Mouse (Mus musculus) adipocyte (in vitro differentiated cells): ENCODE measurements around the gene Pbx4.
A peak's percentile ranks its signal among the peaks of the same experiment; 100 is the strongest.

ENCODE experiments used
- DNase-seq: peaks from one replicate; pipeline ENCODE4 v3.0.0-alpha.2; 2016; ENCODE audit warnings: low spot score

Pbx4 gene

DNA sequence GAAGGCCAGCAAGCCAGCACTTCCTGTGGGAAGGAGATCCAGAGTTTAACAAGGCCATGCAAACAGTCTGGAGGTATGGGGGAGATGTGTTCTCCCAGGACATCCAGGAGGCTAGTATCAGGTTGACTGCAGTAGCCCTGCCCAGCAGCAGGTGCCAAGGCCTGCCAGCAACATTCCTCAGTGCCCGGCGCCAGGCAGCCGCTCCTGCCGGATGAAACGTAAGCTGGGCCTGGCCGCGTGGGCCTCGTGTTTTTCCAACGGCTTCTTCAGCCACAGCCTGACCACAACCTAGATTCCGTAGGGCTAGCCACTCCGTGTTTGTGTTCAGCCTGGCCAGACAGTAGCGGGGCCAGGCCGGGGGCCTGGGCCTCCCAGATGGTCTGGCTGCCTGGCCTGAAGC, 42.4 kb downstream of the Pbx4 start:
- DNase-seq, result no peak

DNA sequence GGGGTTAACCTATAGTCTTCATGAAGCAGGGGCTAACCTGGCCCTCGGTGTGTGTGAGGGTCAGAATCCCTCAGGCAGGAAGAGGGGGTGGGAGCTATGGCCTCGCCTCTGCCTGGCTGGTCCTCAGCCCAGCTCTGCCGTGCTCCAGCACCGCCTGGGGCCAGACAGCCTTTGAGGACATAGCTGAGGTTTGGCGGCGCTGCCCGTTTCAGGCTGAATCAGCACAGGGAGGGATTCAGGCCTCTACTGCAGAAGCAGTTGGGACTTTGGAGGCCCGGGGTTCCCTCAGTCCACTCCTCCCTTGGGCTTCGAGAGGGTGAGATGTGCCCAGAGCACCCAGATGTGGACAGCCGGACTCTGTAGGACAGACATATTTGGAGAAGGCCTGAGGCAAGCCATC, 43.8 kb downstream of the Pbx4 start:
- DNase-seq, result no peak

DNA sequence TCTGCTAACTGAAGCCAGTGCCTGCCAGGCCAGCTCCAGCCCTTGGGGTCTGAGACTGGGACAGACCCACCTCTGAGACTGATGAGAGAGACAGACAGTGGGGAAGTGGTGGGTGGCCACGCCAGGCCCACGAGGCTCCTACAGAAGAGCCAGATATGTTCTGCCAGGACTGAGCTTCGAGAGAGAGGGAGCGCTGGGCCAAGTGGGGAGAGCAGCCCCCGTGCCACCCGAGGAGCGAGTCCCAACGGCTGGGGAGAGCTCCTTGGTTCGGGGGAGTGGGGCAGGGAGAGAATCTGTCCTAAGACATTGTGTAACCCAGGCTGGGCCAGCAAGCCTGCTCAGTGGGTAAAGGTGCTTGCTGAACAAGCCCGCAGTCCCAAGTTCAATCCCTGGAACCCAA, 44.7 kb downstream of the Pbx4 start:
- DNase-seq, result no peak

DNA sequence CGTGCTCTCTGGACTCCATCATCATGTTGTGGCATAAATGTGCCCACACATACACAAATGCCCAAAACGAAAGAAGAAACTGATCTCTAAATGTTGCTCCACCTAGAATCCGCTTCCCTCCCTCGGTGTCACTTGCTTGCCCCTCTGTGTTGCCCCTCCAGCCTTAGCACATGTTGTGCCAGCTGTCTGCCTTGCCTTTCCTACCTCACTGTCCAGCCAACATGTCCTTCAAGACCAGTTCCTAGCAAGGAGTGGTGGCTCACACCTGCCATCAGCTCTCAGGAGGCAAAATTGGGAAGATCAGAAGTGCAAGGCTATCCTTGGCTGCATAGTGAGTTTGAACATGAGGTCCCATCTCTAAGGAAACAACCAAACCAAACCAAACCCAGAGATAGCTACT, 45.1 kb downstream of the Pbx4 start:
- DNase-seq, result no peak

DNA sequence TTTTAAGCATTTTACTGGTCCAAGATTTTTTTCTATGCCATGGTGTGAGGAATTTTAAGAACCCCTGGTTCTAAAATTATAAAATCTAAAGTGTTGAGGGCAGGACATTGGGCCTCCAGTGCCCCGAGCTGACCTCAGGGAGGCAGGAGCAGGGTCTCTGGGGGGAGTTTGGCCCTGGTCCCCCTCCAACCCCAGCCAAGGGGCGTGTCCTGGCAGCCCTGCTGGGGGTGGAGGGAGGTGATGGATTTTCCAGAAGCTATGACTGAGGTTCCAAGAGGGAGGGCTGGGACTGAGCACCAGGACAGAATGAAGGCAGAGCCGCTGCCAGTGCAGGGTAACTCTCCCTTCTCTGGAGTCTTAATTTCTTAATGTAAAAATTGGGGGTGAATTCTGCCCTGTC, 45.7 kb downstream of the Pbx4 start:
- DNase-seq, result no peak

DNA sequence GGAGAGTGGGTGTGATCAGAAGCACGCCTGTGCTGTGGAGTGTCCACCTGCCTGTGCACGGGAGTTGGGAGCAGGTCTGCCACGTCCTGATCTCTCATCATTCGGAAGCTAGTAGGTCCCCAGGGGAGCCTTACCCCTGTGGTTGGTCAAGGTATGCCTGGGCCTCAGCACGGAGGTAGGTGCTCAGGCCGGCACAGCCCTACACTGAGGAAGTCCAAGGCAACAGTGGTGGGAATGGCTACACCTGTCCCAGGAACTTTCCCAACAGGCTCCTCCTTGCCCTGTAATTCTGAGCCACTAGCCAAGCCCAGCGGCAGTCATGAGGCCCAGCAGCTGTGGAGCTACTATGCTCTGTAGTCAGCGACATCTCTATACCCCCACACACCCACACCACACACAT, 47.4 kb downstream of the Pbx4 start:
- DNase-seq, result no peak

DNA sequence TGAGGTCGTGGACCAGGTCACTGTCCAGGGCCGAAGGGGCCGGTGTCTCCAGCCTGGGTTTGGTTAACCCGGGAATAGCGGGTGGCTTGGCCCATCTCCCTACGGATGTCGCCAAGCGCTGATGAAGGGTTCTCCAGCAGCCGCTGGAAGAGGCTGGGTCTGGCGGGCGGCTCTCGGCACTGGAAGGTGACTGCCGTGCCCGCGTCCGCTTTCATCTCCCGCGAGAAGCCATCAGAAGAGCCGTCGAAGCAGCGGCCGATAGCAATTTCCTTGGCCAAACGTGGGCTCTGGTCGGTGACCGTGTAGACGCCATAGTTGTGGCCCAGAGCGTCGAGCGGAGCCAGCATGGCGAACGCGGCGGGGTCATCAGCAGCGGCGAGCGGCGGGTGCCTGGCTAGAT, 48.5 kb downstream of the Pbx4 start:
- no peak for DNase-seq

DNA sequence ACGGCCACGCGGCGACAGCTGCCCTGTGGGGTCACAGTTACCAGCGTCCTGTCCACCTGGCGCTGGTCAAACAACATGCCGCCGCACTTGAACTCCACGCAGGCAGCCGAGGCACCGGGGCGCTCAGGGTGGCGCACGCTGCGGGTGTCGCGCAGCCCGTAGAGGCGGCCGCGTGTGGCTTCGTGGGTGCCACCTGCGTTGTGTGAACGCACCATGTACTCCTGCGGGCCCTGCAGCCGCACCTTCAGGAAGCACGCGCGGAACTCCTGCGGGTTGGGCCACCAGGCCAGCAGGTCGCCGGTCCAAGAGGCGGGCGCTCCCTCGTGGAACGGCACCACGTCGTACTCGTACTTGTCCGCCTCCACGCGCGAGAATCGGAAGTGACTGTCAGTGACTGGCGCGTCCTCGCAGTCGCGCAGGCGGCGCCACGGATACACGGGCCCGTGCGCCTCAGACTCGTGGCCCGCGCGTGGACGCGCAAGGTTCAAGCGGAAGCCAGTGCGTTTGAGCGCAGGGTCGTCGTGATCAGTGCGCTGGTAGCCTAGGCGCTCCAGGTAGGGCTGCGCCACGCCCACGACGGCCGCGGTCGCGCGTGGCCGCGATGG, 49.1 kb downstream of the Pbx4 start:
- no peak for DNase-seq

DNA sequence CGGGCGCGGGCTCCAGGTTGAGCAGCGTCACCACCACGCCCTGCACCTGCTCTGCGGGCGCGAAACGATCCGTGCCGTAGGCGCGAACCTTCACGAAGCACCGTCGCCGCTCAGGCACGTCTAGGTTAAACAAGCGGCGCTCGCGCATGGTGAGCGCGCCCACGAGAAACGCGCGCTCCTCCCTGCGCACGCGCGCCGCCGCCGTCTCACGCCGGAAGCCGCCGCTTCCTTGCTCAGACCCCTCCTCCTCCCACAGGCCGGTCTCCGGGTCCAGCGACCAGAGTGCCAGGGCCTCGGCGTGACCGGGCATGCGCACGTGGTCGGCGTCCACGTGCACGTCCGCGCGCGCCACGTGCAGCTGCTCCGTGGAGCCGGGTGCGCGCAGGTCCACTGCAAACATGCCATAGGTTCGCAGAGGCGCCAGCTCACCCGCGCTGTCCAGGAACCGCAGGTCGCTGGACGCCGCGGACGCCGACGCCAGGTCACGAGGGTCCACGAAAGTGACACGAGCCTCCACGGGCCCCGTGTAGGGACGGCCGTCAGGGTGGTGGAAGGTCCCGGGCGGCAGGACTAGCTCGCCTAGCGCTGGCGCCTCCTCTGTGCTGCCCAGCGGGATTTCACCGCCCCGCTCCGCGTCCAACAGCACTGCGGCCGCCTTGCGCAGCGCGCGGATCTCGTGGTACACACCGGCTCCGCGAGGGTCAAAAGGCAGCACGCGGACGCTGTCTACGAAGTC, 49.9 kb downstream of the Pbx4 start:
- no peak for DNase-seq

DNA sequence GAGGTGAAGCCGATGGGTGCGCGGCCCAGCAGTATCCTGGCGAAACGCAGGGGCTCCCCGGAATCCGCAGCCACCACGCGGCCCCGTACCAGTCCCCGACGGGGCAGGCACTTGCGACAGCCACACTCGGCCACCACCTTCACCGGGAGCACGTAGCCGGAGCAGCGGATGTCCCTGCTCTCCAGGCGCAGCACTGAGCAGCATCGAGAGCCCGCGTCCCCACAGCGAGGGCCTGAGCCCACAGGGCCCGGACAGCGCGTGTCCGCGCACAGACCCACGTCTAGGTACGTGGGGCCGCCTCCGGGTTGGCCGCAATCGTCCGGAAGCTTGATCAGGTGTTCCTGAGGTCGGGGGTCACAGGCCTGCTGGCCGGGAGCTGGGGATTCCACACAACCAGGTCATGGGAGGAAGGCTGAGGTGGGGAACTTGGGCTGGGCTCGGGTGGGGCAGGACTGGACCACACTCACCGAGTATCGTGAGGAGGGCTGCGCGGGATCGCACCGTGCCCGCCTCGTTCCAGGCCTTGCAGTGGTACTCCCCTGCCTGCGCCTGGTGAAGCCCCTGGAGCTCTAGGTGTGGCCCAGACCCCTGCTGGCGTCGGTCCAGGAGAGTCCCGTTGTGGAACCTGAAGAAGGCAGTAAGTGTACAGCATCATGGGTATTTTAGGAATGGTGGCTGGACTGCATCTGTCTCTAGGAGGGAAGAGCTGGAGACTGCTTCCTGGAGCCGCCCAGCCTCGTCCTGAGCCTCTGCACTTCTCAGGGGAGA, 50.7 kb downstream of the Pbx4 start:
- DNase-seq, result no peak

DNA sequence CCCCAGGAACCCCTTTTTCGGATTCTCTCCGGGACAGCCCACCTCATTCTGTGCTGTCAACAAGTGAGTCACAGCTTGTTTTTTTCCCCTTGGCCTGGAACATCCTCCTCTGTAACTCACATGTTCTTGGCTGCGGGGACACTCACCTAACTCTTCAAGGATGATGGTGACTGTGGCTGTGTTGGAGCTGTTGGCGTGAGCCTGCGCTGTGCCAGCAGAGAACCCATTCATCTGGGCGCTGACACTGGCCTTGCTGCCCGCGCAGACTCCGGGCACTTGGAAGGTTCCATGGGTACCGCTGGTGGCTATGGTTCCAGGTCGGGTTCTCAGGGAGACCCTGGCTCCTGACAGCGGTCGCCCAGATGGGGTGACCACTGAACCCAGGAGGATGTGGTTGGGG, 51.9 kb downstream of the Pbx4 start:
- no peak for DNase-seq

DNA sequence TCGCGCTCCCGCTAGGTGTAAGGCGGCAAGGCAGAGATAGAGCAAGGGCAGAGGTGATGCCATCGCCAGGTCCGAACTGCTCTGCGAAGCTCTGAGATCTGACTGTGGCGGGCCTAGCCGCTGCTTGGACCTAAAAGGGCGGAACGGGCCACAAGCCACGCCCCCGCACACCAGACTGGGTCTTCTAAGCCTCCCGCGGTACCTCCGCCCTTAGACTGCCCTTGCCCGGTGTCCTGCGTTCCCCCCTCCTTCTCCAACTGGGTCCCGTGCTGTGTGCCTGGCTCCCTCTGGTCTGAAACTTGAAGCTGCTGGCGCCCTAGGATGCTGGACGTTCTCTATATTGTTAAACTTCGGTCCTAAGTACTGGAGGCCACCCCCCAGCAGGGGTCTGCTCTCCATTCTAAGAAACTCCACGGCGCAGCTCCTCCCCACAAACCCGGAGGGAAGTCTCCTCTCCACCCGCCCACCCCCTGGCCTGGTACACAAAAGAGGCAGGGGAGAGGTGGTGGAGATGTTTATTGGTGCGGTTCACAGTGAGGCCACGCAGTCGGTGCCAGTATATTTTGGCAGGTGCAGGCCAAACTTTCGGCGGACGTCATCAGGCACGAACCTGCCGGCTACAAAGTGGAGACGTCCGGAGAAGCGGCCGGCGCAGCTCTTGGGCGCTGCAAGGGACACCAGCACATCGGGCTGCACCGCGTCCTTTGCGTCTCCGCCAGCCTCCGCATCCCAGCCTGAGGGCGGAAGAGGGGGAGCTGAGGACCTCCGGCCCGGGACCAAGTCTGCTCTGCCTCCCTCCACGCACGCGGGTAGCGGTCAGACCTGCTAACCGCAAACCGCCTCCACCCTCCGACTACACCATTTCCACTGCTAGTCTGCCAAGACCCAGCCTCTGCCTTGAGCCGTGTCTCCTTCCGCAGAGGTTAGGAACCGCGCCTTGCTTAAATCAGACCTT, 55.3 kb downstream of the Pbx4 start, which contains the start of gene Cilp2:
Cilp2 (minus strand) TSS at position 399 of the 955 bp plus-strand sequence.
- DNase-seq, result no peak

DNA sequence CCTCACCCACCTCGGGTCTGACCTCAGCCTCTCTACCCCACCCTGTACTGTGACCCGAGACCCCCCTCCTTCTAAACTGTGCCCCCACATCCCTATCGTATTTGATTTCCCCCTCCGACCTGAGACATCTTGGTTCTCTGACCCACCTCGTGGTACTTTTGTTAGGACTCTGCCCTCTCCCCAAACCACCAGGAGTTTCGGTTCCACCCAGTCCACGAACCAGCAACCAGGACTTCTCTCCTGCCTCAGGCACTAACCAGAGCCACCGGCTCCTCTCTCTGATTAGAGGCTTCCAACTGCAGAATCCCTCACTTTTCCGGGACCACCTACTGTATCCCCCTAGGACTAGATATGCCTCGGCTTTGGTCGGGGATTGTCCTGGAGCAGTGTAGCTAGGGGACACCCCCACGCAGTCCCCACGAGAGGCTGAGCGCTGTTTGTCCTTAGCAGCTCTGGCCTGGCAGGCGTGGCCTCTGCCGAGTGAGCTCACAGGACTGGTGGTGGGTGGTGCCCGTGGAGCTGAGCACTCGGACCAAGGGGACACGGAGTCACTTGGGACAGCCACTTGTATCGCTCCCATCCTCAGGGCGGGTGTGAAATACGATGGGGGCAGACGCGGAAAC, 56.1 kb downstream of the Pbx4 start:
- no peak for DNase-seq

DNA sequence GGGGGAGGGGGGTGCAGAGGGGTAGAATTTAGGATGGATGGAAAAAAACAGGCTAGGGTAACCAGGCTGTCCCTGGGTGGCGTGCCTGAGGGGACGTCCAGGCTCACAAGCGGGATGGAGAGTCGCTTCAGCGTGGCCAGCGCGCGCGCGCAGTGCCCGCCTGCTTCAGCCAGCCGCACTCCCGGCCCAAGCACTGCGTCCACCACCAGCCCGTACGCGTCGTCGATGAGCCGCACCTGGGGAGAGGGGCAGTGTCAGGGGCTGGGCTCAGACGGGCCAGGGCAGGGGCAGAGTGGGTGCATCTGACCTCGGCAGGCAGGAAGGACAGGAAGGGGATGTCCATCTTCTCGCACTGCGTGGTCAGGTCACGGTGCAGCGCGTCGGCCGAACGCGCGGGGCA, 56.6 kb downstream of the Pbx4 start:
- no peak for DNase-seq

DNA sequence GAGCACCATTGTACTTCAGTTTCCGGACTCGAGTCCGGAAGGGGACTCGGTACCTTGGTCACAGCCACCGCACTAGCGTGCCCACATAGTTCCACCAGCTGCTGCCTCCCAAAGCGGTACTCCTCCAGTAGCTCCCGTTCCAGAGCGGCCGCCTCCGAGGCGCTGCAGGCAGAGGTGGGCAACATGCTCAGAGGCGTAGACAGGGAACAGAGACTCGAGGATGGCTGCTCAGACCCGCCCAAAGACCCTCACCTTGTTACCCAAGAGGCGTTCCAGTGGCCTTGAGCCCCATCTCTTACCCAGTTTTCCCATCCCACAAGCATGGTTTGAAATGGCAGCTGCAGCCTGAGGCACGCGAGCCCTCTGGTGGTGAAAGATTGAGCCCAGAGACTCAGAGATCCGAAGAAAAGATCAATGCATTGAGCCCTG, 58.5 kb downstream of the Pbx4 start:
- peak; percentile 34 for DNase-seq

DNA sequence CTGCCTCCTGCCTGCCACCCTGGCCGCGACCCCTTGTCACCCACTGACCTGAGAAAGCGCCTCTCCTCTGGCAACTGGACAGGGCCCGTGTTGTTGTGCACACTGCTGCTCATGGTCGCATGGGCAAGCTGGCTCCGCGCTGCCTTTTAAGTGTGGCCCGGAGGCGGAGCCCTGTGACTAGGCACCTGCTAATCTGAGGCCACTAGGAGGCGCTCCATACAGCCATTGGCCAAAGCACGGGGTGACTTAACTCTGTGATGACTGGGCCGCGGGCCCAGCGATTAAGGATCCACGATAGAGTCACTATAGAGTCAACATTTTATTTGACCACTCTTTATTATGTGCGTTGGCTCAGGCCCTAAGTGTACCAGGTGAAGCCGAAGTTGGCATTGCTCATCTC, 61.6 kb downstream of the Pbx4 start:
- DNase-seq, result peak; percentile 66

DNA sequence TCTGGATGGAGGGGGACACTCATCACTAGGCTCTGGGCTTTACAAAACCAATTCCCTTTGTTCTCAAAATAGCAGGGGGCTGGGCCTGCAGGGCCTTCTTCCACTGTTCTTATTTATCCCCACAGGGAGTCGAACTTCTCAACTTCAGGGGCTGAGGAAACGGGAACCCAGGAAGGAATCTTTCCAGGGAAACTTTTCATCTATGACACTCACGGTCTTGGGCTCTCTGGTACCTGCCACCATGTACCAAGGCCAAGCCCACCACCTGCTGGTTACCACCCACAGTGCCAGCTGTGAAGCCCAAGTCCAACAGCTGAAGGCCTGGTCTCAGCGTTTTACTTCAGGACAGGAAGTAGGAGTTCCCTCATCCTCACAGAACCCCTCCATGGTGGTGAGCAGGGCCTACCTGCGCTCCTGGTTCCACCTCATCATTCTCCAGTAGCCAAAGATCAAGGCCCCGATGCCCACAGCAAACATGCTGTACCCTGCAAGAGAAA, 62.6 kb downstream of the Pbx4 start:
- no peak for DNase-seq

DNA sequence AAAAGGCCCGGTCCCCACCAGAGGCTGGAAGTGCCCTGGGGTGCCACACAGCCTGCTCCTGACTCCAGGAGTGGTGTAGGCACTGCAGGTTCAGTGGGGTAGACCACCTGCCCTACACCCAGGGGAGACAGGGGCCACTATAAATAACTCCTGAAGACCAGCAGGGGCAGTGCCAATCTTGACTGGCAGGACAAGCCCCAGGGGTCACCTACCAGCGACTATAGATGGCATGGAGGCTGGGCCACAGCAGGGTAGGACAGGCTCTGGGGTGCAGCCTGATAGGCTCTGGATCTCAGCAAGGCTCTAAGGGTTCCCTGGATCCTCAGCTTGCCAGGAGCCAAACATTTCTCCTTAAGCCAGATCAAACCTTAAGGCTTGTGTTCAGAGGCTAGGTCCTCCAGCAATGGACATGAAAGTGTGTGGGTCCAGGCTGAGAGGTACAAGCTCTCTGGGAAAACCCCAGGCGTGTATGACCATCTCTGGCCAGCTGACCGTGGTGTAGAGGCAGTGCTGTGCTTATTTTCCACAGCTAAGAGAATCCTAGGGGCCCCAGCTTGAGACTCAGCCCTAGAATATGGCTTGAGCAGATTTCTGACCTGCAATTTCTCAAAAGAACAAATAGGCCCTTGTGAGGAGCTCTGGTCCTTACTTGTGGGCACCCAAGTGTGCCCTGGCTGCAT, 63.6 kb downstream of the Pbx4 start:
- no peak for DNase-seq

DNA sequence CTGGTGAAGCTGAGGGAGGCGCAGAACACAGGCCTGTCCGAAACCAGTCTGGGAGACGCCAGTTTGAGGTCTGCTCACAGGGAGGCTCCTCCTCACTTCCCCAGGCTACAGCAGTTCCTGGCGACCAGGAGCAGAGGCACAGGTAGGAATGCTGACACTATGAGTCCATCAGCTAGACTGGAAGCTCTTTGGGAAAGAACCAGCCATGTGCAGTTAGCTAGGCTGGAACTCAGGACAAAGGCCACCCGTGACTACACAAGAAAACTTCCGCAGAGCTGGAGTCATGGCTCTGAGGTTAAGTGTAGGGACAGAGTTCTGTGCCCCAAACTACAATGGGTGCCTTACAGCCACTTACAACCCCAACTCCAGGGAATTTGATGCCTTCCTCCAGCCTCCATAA, 65.6 kb downstream of the Pbx4 start:
- no peak for DNase-seq

DNA sequence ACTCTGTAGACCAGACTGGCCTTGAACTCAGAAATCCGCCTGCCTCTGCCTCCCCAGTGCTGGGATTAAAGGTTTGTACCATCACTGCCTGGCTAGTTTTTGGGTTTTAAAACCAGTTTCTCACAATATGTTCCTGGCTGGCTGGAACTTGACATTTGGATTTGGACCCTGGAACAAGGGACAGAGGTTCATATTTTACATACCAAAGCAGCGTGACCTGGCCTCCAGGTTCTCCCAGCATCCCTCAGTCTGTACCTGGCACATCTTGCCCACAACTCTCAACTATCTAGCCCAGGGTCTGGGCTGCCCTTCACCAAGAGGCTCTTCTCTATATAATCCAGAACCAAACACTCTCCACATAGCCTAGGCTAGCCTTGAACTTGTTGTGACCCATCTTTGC, 67.6 kb downstream of the Pbx4 start:
- no peak for DNase-seq

DNA sequence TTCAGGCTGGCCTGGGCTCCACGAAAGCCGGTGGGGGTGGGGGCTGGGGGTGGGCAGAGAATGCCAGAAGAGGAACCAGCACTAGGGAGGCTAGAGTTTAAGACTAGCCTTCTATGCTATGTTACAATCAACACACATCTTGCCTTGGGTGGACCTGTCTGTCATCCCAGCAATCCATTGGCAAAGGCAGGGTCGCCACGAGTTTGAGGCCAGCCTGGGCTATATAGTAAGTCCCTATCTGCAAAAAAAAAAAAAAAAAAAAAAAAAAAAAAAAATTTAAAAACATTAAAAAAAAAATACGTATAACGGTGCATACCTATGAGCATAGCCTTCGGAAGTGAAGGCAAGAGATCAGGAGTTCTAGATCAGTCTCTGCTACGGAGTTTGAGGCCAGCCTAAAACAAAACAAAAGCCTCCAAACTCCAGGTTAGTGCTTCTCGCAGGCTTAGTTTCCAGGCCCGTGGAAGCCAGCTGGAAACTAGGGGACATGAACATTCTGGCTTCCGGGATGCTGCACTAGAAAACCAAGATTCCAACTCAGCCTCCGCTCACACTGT, 68.7 kb downstream of the Pbx4 start:
- DNase-seq, result no peak
